Mouse (Mus musculus): Measurements from ENCODE around the gene 2610008E11Rik. TPM values are rescaled to one million over a fixed set of nuclear protein-coding genes. Genes with fewer than 3 reads are reported as not detected.

The 2610008E11Rik gene
- polyA plus RNA-seq (2015; fragmentation: Nextera tagmentation; extraction: Ambion mirVana), result 3.7 and 4.9 TPM in 2 replicates

DNA sequence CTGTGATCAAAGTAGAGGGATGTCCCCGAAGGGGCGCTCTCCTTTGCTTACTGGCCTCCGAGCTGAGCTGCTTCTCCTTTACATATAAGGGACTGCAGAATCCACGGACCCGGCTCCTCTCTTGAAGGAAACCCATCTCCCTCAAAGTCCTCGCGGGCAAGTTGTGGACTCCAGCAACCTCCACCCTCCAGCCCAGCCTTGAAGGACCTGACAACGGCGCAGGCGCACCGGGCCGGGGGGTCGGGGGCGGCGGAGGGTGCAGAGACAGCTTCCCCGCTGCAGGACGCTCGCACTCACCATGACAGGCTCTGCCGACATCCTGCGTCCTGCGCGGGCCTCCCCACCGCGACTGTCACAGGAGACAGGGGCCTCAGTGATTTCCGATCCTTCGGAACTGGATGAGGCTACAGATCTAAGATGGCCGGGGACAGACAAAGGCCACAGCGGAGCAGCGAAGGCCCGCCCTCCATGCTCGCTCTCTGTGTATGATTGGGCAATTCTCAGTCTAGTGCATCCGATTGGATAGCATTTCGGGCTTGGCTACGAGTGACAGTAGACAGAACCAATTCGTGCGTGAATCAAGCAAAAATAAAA is at the start of gene 2610008E11Rik:
TSS of gene 2610008E11Rik (minus strand) at position 440 of the 594 bp plus-strand sequence.
- peak within 1 kb of the TSS; percentile 71 for H3K4me2 ChIP-seq
- DNase-seq (peak; percentile 87), ATAC-seq (ENCODE audit: low read depth) (peak; percentile 100)
- H3K4me3 ChIP-seq (replicated peaks), result peak within 1 kb of the TSS; percentile 75
- H3K4me1 ChIP-seq (replicated peaks), result peaks cover 13% of the 10 kb centered on the region
- under 1% methylated on average over 36 of the region's 36 CpGs for WGBS (ENCODE audit: insufficient replicate concordance)
- peak within 1 kb of the TSS; percentile 63 for H3K27ac ChIP-seq
- peaks cover 9% of the 10 kb centered on the region for H3K36me3 ChIP-seq
- H3K9ac ChIP-seq, result peak within 1 kb of the TSS; percentile 82
- H3K9me3 ChIP-seq (replicated peaks), result no peaks in the 10 kb centered on the region
- no peaks in the 10 kb centered on the region for H3K27me3 ChIP-seq

- H3K36me3 ChIP-seq, result no peaks in the 10 kb centered on the region
- H3K9ac ChIP-seq, result no peak overlapping the region
- DNase-seq (no peak), ATAC-seq (ENCODE audit: low read depth) (no peak)
- no peak overlapping the region for H3K4me3 ChIP-seq (replicated peaks)
- 34% methylated on average over 4 of the region's 4 CpGs for WGBS (ENCODE audit: insufficient replicate concordance)
- no peak overlapping the region; the same call in 1 of the 2 replicates for H3K27ac ChIP-seq
- no peak overlapping the region for H3K4me2 ChIP-seq
- H3K4me1 ChIP-seq (replicated peaks), result no peaks in the 10 kb centered on the region
- no peaks in the 10 kb centered on the region for H3K9me3 ChIP-seq (replicated peaks)
- H3K27me3 ChIP-seq, result no peaks in the 10 kb centered on the region
These were observed 18.9 kb upstream of the 2610008E11Rik start for GRCm38 (mm10) chr10:79116125-79116849.

- Histone ChIP-seq H3K36me3 (no peaks in the 10 kb centered on the region), H3K9ac (no peak overlapping the region), H3K4me2 (no peak overlapping the region), H3K27ac (no peak overlapping the region), H3K9me3 (replicated peaks) (no peaks in the 10 kb centered on the region), H3K27me3 (no peaks in the 10 kb centered on the region), H3K4me3 (replicated peaks) (no peak overlapping the region), H3K4me1 (replicated peaks) (no peaks in the 10 kb centered on the region)
- DNase-seq (no peak), ATAC-seq (ENCODE audit: low read depth) (no peak)
- WGBS (ENCODE audit: insufficient replicate concordance), result 41% methylated on average over 1 of the region's 1 CpGs
These were observed 17.7 kb upstream of the 2610008E11Rik start for GRCm38 (mm10) chr10:79115085-79115484.

DNA sequence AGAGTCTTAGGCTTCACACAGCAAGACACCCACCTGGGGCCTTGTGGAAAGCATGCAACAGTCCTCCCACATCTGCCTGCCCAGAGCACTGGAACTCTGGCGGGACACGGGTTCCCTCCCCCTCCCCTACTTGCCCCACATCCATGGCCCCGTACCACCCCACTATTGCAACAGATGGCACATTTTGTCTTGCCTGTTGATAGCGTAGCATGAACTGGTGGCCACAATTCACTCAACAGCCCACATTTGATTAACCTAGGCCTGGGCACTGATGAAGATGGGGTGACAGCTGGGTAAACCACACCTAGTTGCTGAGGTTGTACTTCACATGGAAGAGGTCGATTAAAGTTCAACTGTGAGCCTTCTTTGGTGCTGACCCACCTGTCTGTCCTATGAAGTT is 13.1 kb upstream of the 2610008E11Rik start:
- H3K9me3 ChIP-seq (replicated peaks), result no peaks in the 10 kb centered on the region
- H3K4me3 ChIP-seq (replicated peaks), result no peak overlapping the region
- H3K4me2 ChIP-seq, result no peak overlapping the region
- H3K4me1 ChIP-seq (replicated peaks), result peaks cover 22% of the 10 kb centered on the region
- no peak overlapping the region for H3K27ac ChIP-seq
- no peak for ATAC-seq (ENCODE audit: low read depth)
- no peak for DNase-seq
- H3K27me3 ChIP-seq, result no peaks in the 10 kb centered on the region
- 59% methylated on average over 5 of the region's 5 CpGs for WGBS (ENCODE audit: insufficient replicate concordance)
- no peak overlapping the region for H3K9ac ChIP-seq
- no peaks in the 10 kb centered on the region for H3K36me3 ChIP-seq

DNA sequence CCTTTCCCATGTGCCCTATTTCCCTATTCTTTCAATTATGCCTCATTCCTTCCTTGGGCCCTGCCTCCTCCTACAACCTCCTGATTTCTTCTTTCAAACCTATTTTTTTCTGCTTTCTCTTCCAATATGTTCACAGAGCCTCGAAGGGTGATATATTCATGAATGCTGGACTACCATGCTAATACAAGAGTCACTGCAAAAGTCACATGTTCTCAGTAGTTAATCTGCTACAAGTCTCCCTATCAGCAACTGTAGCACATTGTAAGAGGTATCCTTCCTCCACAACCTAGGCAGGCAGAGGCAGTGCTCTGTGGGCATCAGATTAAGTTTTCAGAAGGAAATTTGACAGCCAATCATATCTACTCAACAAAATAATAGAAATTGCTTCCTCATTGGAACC is 11.8 kb upstream of the 2610008E11Rik start:
- no peaks in the 10 kb centered on the region for H3K9me3 ChIP-seq (replicated peaks)
- DNase-seq, result no peak
- no peaks in the 10 kb centered on the region for H3K36me3 ChIP-seq
- H3K4me3 ChIP-seq (replicated peaks), result no peak overlapping the region
- H3K4me2 ChIP-seq, result no peak overlapping the region
- WGBS (ENCODE audit: insufficient replicate concordance), result 34% methylated on average over 1 of the region's 1 CpGs
- ATAC-seq (ENCODE audit: low read depth), result no peak
- H3K4me1 ChIP-seq (replicated peaks), result peaks cover 22% of the 10 kb centered on the region
- no peaks in the 10 kb centered on the region for H3K27me3 ChIP-seq
- H3K9ac ChIP-seq, result no peak overlapping the region
- H3K27ac ChIP-seq, result no peak overlapping the region

DNA sequence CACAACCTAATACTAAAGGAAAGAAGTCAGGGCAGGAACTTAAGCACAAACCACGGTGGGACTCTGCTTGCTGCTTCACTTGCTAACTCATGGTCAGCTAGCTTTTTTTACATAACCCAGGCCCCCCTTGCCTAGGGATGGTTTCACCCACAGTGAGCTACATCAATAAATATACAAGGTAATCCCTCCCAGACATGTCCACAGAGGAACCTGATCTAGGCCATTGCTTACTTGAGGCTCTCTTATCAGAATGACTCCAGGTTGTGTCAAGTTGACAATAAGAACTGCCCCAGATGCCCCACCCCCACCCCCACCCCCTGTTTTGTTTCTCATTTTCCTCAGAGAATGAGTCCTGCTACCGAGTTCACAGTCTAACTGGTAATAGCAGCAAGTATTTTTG is 10.1 kb upstream of the 2610008E11Rik start:
- peak; percentile 64; the same call in 1 of the 2 replicates for ATAC-seq (ENCODE audit: low read depth)
- H3K4me1 ChIP-seq (replicated peaks), result peaks cover 22% of the 10 kb centered on the region
- 33% methylated on average over 2 of the region's 2 CpGs for WGBS (ENCODE audit: insufficient replicate concordance)

DNA sequence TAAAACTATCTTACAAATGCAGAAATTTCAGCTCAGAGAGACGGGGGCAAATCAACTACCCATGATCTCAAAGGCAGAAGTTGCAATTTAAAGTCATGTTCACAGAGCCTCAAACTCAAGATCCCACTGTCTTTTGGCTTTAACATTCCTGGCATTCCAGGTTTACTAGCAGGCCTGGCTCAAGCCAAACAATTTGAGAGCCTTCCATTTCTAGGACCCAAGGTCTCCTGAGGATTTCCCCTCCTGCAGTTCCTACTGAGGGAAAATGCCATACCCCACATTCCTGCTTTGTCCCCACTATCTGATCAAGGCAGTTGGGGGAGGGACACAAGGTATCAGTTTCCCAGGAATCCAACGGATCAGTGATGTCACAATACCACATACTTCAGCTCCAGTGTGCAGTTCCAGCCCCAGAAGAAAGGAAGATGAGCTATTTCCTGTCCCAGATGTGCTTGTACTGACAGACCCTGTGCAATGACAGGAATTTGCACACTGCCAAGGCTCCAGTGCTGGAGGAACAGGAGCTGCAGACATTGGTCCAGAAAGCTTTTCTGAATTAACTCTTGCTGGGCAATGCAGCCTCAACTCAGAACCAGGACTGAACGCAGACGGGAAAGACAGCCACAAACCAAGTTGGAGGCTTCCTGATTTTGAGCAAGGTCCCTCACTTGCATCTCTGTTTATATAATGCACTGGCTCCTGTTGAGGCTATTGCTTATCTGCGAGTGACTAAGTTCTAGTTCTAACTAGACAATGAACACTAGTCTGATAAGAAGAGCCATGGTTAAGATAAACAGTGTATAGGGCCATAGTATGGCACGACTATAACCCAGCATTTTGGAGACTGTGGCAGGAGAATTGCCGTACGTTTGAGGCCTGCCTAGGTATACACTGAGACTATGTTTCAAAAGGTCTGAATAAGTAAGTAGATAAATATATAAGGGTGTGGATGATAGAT is 9.2 kb upstream of the 2610008E11Rik start:
- no peak overlapping the region for H3K4me2 ChIP-seq
- no peaks in the 10 kb centered on the region for H3K9me3 ChIP-seq (replicated peaks)
- WGBS (ENCODE audit: insufficient replicate concordance), result 25% methylated on average over 8 of the region's 8 CpGs
- ATAC-seq (ENCODE audit: low read depth) (peak; percentile 77), DNase-seq (no peak)
- no peak overlapping the region for H3K9ac ChIP-seq
- no peak overlapping the region for H3K4me3 ChIP-seq (replicated peaks)
- H3K27me3 ChIP-seq, result no peaks in the 10 kb centered on the region
- H3K27ac ChIP-seq, result no peak overlapping the region
- H3K4me1 ChIP-seq (replicated peaks), result peaks cover 22% of the 10 kb centered on the region
- no peaks in the 10 kb centered on the region for H3K36me3 ChIP-seq

More for the DNA sequence above, 10.1 kb upstream of the 2610008E11Rik start:
- Histone ChIP-seq H3K27me3 (no peaks in the 10 kb centered on the region), H3K27ac (no peak overlapping the region), H3K4me3 (replicated peaks) (no peak overlapping the region), H3K9ac (no peak overlapping the region), H3K36me3 (no peaks in the 10 kb centered on the region), H3K9me3 (replicated peaks) (no peaks in the 10 kb centered on the region), H3K4me2 (no peak overlapping the region)
- no peak for DNase-seq

- DNase-seq (no peak), ATAC-seq (ENCODE audit: low read depth) (no peak)
- H3K27ac ChIP-seq, result peak overlapping the region; percentile 63; the same call in 1 of the 2 replicates
- H3K9ac ChIP-seq, result peak overlapping the region; percentile 82
- peaks cover 13% of the 10 kb centered on the region for H3K4me1 ChIP-seq (replicated peaks)
- no peaks in the 10 kb centered on the region for H3K9me3 ChIP-seq (replicated peaks)
- H3K36me3 ChIP-seq, result peaks cover 14% of the 10 kb centered on the region
- H3K27me3 ChIP-seq, result no peaks in the 10 kb centered on the region
- H3K4me2 ChIP-seq, result peak overlapping the region; percentile 71
- 5% methylated on average over 2 of the region's 2 CpGs for WGBS (ENCODE audit: insufficient replicate concordance)
- H3K4me3 ChIP-seq (replicated peaks), result peak overlapping the region; percentile 75
These were observed 694 bp downstream of the 2610008E11Rik start for GRCm38 (mm10) chr10:79096706-79097105.

DNA sequence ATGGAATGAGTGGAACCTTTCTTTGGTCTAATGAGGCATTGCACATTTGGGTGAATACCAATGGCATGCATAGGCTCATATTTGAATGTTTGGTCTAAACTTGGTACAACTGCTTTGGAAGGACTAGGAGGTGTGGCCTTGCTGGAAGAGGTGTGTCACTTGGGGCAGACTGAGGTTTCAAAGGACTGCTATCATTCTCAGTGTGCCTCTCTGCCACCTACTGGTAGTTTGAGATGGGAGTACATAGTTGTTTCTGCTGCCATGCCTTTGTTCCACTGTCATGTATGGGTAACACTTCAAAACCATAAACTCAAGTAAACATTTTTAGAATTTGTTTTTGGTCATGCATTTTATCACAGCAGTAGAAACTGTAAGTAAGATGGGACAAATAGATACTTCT is 5.7 kb downstream of the 2610008E11Rik start:
- no peak overlapping the region for H3K9ac ChIP-seq
- H3K27ac ChIP-seq, result no peak overlapping the region
- H3K36me3 ChIP-seq, result peaks cover 50% of the 10 kb centered on the region
- no peak for ATAC-seq (ENCODE audit: low read depth)
- DNase-seq, result no peak
- H3K27me3 ChIP-seq, result no peaks in the 10 kb centered on the region
- no peak overlapping the region for H3K4me3 ChIP-seq (replicated peaks)
- H3K9me3 ChIP-seq (replicated peaks), result no peaks in the 10 kb centered on the region
- H3K4me2 ChIP-seq, result no peak overlapping the region
- peaks cover 10% of the 10 kb centered on the region for H3K4me1 ChIP-seq (replicated peaks)

GRCm38 (mm10) chr10:79089000-79089399 is 8.4 kb downstream of the 2610008E11Rik start:
- H3K9me3 ChIP-seq (replicated peaks), result no peaks in the 10 kb centered on the region
- H3K27ac ChIP-seq, result no peak overlapping the region
- DNase-seq, result no peak
- H3K9ac ChIP-seq, result no peak overlapping the region
- H3K4me2 ChIP-seq, result no peak overlapping the region
- H3K36me3 ChIP-seq, result peaks cover 55% of the 10 kb centered on the region
- WGBS (ENCODE audit: insufficient replicate concordance), result 73% methylated on average over 4 of the region's 4 CpGs
- no peak overlapping the region for H3K4me3 ChIP-seq (replicated peaks)
- ATAC-seq (ENCODE audit: low read depth), result no peak
- H3K27me3 ChIP-seq, result no peaks in the 10 kb centered on the region
- no peaks in the 10 kb centered on the region for H3K4me1 ChIP-seq (replicated peaks)

DNA sequence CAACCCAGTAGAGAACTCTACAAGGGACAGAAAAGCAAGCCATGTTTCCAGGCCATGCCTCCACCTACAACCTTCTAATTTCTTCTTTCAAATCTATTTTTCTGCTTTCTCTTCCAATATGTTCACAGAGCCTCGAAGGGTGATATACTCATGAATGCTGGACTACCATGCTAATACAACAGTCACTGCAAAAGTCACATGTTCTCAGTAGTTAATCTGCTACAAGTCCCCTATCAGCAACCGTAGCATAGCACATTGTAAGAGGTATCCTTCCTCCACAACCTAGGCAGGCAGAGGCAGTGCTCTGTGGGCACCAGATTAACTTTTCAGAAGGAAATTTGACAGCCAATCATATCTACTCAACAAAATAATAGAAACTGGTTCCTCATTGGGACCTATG is 10.8 kb downstream of the 2610008E11Rik start:
- no peaks in the 10 kb centered on the region for H3K27me3 ChIP-seq
- no peak overlapping the region for H3K4me2 ChIP-seq
- WGBS (ENCODE audit: insufficient replicate concordance), result 71% methylated on average over 2 of the region's 2 CpGs
- no peak overlapping the region for H3K27ac ChIP-seq
- H3K36me3 ChIP-seq, result peaks cover 40% of the 10 kb centered on the region
- ATAC-seq (ENCODE audit: low read depth) (no peak), DNase-seq (no peak)
- no peaks in the 10 kb centered on the region for H3K4me1 ChIP-seq (replicated peaks)
- no peak overlapping the region for H3K9ac ChIP-seq
- no peaks in the 10 kb centered on the region for H3K9me3 ChIP-seq (replicated peaks)
- no peak overlapping the region for H3K4me3 ChIP-seq (replicated peaks)

Measured in liver, embryonic 13.5 days (tissue).